In genomic region chr11:70670483-70670882, GRCm38 (mm10) we compare ENCODE assay signal across 8 mouse cellular contexts. TPM values are rescaled to one million over a fixed set of nuclear protein-coding genes. Genes with fewer than 3 reads are reported as not detected.
DNase-seq lines count a peak whose midpoint lies in the region; ATAC-seq lines count a peak whose summit lies in the region.

No protein-coding gene starts in this region.

- H3K36me3 ChIP-seq in lung, embryonic 16.5 days (ENCODE audit: control insufficient read depth, insufficient read depth, low read length): peaks cover 3% of the 10 kb centered on the region; the same call in 1 of the 2 replicates
- H3K36me3 ChIP-seq in embryonic facial prominence, embryonic 12.5 days: peaks cover 35% of the 10 kb centered on the region
- peaks cover 39% of the 10 kb centered on the region for H3K36me3 ChIP-seq in intestine, embryonic 14.5 days (ENCODE audit: control insufficient read depth, insufficient read depth, low read length)
- H3K36me3 ChIP-seq in midbrain, embryonic 14.5 days (ENCODE audit: control insufficient read depth, insufficient read depth, low read length): peaks cover 32% of the 10 kb centered on the region

- peaks cover 16% of the 10 kb centered on the region for H3K4me1 ChIP-seq in lung, embryonic 16.5 days (replicated peaks; ENCODE audit: control insufficient read depth, insufficient read depth, low read length)
- peaks cover 25% of the 10 kb centered on the region for H3K4me1 ChIP-seq in embryonic facial prominence, embryonic 12.5 days
- H3K4me1 ChIP-seq in intestine, embryonic 14.5 days (replicated peaks; ENCODE audit: control insufficient read depth, insufficient read depth, low read length): peaks cover 21% of the 10 kb centered on the region
- H3K4me1 ChIP-seq in midbrain, embryonic 14.5 days (ENCODE audit: control insufficient read depth, insufficient read depth, low read length): peaks cover 19% of the 10 kb centered on the region

- H3K9ac ChIP-seq in lung, embryonic 16.5 days (ENCODE audit: low read length): peak overlapping the region; percentile 81
- H3K9ac ChIP-seq in embryonic facial prominence, embryonic 12.5 days: peak overlapping the region; percentile 70
- H3K9ac ChIP-seq in intestine, embryonic 14.5 days (ENCODE audit: low read length): peak overlapping the region; percentile 72
- peak overlapping the region; percentile 72 for H3K9ac ChIP-seq in midbrain, embryonic 14.5 days (replicated peaks; ENCODE audit: low read length)

- intact Hi-C loops in left cerebral cortex, postnatal 36 days (cut with DNase I): no loop called here

- DNase-seq in lung, adult 18-20 months: no peak
- no peak for DNase-seq in intestine, embryonic 14.5 days (ENCODE audit: low spot score)
- DNase-seq in midbrain, embryonic 14.5 days: peak; percentile 45
- DNase-seq in left cerebral cortex, postnatal 36 days (ENCODE audit: low spot score in 2 of 2): no peak

- no peak for ATAC-seq in lung, embryonic 16.5 days (ENCODE audit: low read depth)
- no peak for ATAC-seq in embryonic facial prominence, embryonic 12.5 days (ENCODE audit: insufficient number of reproducible peaks, insufficient read depth, low FRiP score, low TSS enrichment)
- no peak for ATAC-seq in intestine, embryonic 14.5 days (replicated peaks; ENCODE audit: low FRiP score, low TSS enrichment, low read depth)
- no peak for ATAC-seq in midbrain, embryonic 14.5 days (ENCODE audit: low FRiP score, low TSS enrichment)
- no peak for ATAC-seq in erythroid progenitor cell, adult 5-6 weeks (replicated peaks; ENCODE audit: low FRiP score, poor library complexity, severe bottlenecking)
- ATAC-seq in inflammation-experienced regulatory T-cells, adult 6 months: no peak

- H3K9me3 ChIP-seq in lung, embryonic 16.5 days (ENCODE audit: control insufficient read depth, low read length): no peaks in the 10 kb centered on the region
- no peaks in the 10 kb centered on the region for H3K9me3 ChIP-seq in embryonic facial prominence, embryonic 12.5 days
- H3K9me3 ChIP-seq in intestine, embryonic 14.5 days (ENCODE audit: control insufficient read depth, low read length): no peaks in the 10 kb centered on the region
- no peaks in the 10 kb centered on the region for H3K9me3 ChIP-seq in midbrain, embryonic 14.5 days (ENCODE audit: control insufficient read depth, low read length)

- H3K27ac ChIP-seq in lung, embryonic 16.5 days (ENCODE audit: low read length): peak overlapping the region; percentile 99
- peak overlapping the region; percentile 95 for H3K27ac ChIP-seq in embryonic facial prominence, embryonic 12.5 days
- peak overlapping the region; percentile 96 for H3K27ac ChIP-seq in intestine, embryonic 14.5 days (ENCODE audit: low read depth)
- H3K27ac ChIP-seq in midbrain, embryonic 14.5 days (replicated peaks; ENCODE audit: low read depth, low read length): peak overlapping the region; percentile 96

- H3K4me2 ChIP-seq in lung, embryonic 16.5 days (ENCODE audit: low read depth, low read length): peak overlapping the region; percentile 87
- peak overlapping the region; percentile 74 for H3K4me2 ChIP-seq in embryonic facial prominence, embryonic 12.5 days (replicated peaks)
- peak overlapping the region; percentile 66 for H3K4me2 ChIP-seq in intestine, embryonic 14.5 days (ENCODE audit: low read length)
- H3K4me2 ChIP-seq in midbrain, embryonic 14.5 days (ENCODE audit: low read length): peak overlapping the region; percentile 79

- 39% methylated on average over 14 of the region's 14 CpGs for WGBS in lung, embryonic 16.5 days
- WGBS in embryonic facial prominence, embryonic 12.5 days: 45% methylated on average over 14 of the region's 14 CpGs
- WGBS in intestine, embryonic 14.5 days: 49% methylated on average over 14 of the region's 14 CpGs
- WGBS in midbrain, embryonic 14.5 days: 29% methylated on average over 14 of the region's 14 CpGs

- peak overlapping the region; percentile 69 for H3K4me3 ChIP-seq in lung, embryonic 16.5 days (ENCODE audit: low read length)
- peak overlapping the region; percentile 52 for H3K4me3 ChIP-seq in embryonic facial prominence, embryonic 12.5 days
- H3K4me3 ChIP-seq in intestine, embryonic 14.5 days (ENCODE audit: low read depth, low read length): peak overlapping the region; percentile 70
- peak overlapping the region; percentile 65 for H3K4me3 ChIP-seq in midbrain, embryonic 14.5 days (replicated peaks; ENCODE audit: low read depth, low read length)

- H3K27me3 ChIP-seq in lung, embryonic 16.5 days (ENCODE audit: control insufficient read depth, insufficient read depth, low read depth, low read length): no peaks in the 10 kb centered on the region
- H3K27me3 ChIP-seq in embryonic facial prominence, embryonic 12.5 days: no peaks in the 10 kb centered on the region
- no peaks in the 10 kb centered on the region for H3K27me3 ChIP-seq in intestine, embryonic 14.5 days (replicated peaks; ENCODE audit: control insufficient read depth, insufficient read depth, low read length)
- H3K27me3 ChIP-seq in midbrain, embryonic 14.5 days (ENCODE audit: control insufficient read depth, insufficient read depth, low read length): no peaks in the 10 kb centered on the region

RNA-seq across cellular contexts. Expression of gene Spag7, which starts 1.3 kb away (rescaled TPM):
- polyA plus RNA-seq in lung, embryonic 16.5 days (2015; fragmentation: Nextera tagmentation; extraction: Ambion mirVana): 159 and 172 TPM in 2 replicates
- polyA plus RNA-seq in embryonic facial prominence, embryonic 12.5 days (2016; fragmentation: Nextera tagmentation; extraction: Ambion mirVana): 143 and 149 TPM in 2 replicates
- 140 and 154 TPM in 2 replicates for polyA plus RNA-seq in intestine, embryonic 14.5 days (2014; fragmentation: Nextera tagmentation; extraction: Ambion mirVana)
- 101 and 132 TPM in 2 replicates for polyA plus RNA-seq in midbrain, embryonic 14.5 days (2014; fragmentation: Nextera tagmentation; extraction: Ambion mirVana)
- total RNA-seq in erythroid progenitor cell, adult 5-6 weeks (2015; ENCODE audit: low replicate concordance): 36.9 and 38.6 TPM in 2 replicates
- total RNA-seq in erythroid progenitor cell, adult 5-6 weeks (2017; ENCODE audit: low replicate concordance): 11.1 and 38.0 TPM in 2 replicates
- 10 to 100 TPM; 52.5 to 57.8 TPM for total RNA-seq in left cerebral cortex, postnatal 36 days (2021)
- polyA plus RNA-seq in inflammation-experienced regulatory T-cells, adult 6 months (2017; shearing (Covaris generic)): 100 to 1,000 TPM; 131 to 155 (median 137) TPM

RNA-seq across cellular contexts. Expression of gene Eno3, which starts 13.5 kb away (rescaled TPM):
- 37.9 and 56.8 TPM in 2 replicates for polyA plus RNA-seq in lung, embryonic 16.5 days (2015; fragmentation: Nextera tagmentation; extraction: Ambion mirVana)
- polyA plus RNA-seq in embryonic facial prominence, embryonic 12.5 days (2016; fragmentation: Nextera tagmentation; extraction: Ambion mirVana): 20.1 and 27.9 TPM in 2 replicates
- 13.5 and 16.3 TPM in 2 replicates for polyA plus RNA-seq in intestine, embryonic 14.5 days (2014; fragmentation: Nextera tagmentation; extraction: Ambion mirVana)
- 8.5 and 8.7 TPM in 2 replicates for polyA plus RNA-seq in midbrain, embryonic 14.5 days (2014; fragmentation: Nextera tagmentation; extraction: Ambion mirVana)
- 5.4 and 14.8 TPM in 2 replicates for total RNA-seq in erythroid progenitor cell, adult 5-6 weeks (2015; ENCODE audit: low replicate concordance)
- total RNA-seq in erythroid progenitor cell, adult 5-6 weeks (2017; ENCODE audit: low replicate concordance): 2.3 and 11.0 TPM in 2 replicates
- 1 to 10 TPM; 9.5 to 9.6 TPM for total RNA-seq in left cerebral cortex, postnatal 36 days (2021)
- polyA plus RNA-seq in inflammation-experienced regulatory T-cells, adult 6 months (2017; shearing (Covaris generic)): 10 to 100 TPM in 2 of 3 experiments, 1 to 10 TPM in 1; 6.2 to 27.4 (median 21.7) TPM

RNA-seq across cellular contexts. Expression of gene Pfn1, which starts 16.0 kb away (rescaled TPM):
- polyA plus RNA-seq in lung, embryonic 16.5 days (2015; fragmentation: Nextera tagmentation; extraction: Ambion mirVana): 1,825 and 2,189 TPM in 2 replicates
- 1,467 and 1,498 TPM in 2 replicates for polyA plus RNA-seq in embryonic facial prominence, embryonic 12.5 days (2016; fragmentation: Nextera tagmentation; extraction: Ambion mirVana)
- 2,271 and 2,344 TPM in 2 replicates for polyA plus RNA-seq in intestine, embryonic 14.5 days (2014; fragmentation: Nextera tagmentation; extraction: Ambion mirVana)
- polyA plus RNA-seq in midbrain, embryonic 14.5 days (2014; fragmentation: Nextera tagmentation; extraction: Ambion mirVana): 661 and 672 TPM in 2 replicates
- total RNA-seq in erythroid progenitor cell, adult 5-6 weeks (2015; ENCODE audit: low replicate concordance): 529 and 614 TPM in 2 replicates
- total RNA-seq in erythroid progenitor cell, adult 5-6 weeks (2017; ENCODE audit: low replicate concordance): 132 and 200 TPM in 2 replicates
- total RNA-seq in left cerebral cortex, postnatal 36 days (2021): 100 to 1,000 TPM; 217 to 244 TPM
- 1,000 to 10,000 TPM; 3,037 to 4,758 (median 3,214) TPM for polyA plus RNA-seq in inflammation-experienced regulatory T-cells, adult 6 months (2017; shearing (Covaris generic))

RNA-seq across cellular contexts. Expression of gene Camta2, which starts 17.4 kb away (rescaled TPM):
- 14.8 and 15.6 TPM in 2 replicates for polyA plus RNA-seq in lung, embryonic 16.5 days (2015; fragmentation: Nextera tagmentation; extraction: Ambion mirVana)
- 12.0 and 12.3 TPM in 2 replicates for polyA plus RNA-seq in embryonic facial prominence, embryonic 12.5 days (2016; fragmentation: Nextera tagmentation; extraction: Ambion mirVana)
- 16.2 and 17.2 TPM in 2 replicates for polyA plus RNA-seq in intestine, embryonic 14.5 days (2014; fragmentation: Nextera tagmentation; extraction: Ambion mirVana)
- polyA plus RNA-seq in midbrain, embryonic 14.5 days (2014; fragmentation: Nextera tagmentation; extraction: Ambion mirVana): 19.4 and 21.0 TPM in 2 replicates
- total RNA-seq in erythroid progenitor cell, adult 5-6 weeks (2015; ENCODE audit: low replicate concordance): 4.7 and 17.6 TPM in 2 replicates
- 0.45 and 0.90 TPM in 2 replicates for total RNA-seq in erythroid progenitor cell, adult 5-6 weeks (2017; ENCODE audit: low replicate concordance)
- 100 to 1,000 TPM; 232 to 256 TPM for total RNA-seq in left cerebral cortex, postnatal 36 days (2021)
- polyA plus RNA-seq in inflammation-experienced regulatory T-cells, adult 6 months (2017; shearing (Covaris generic)): 10 to 100 TPM; 11.5 to 17.1 (median 12.8) TPM

RNA-seq across cellular contexts. Expression of gene Slc25a11, which starts 23.2 kb away (rescaled TPM):
- 156 and 171 TPM in 2 replicates for polyA plus RNA-seq in lung, embryonic 16.5 days (2015; fragmentation: Nextera tagmentation; extraction: Ambion mirVana)
- 159 and 160 TPM in 2 replicates for polyA plus RNA-seq in embryonic facial prominence, embryonic 12.5 days (2016; fragmentation: Nextera tagmentation; extraction: Ambion mirVana)
- 155 and 158 TPM in 2 replicates for polyA plus RNA-seq in intestine, embryonic 14.5 days (2014; fragmentation: Nextera tagmentation; extraction: Ambion mirVana)
- polyA plus RNA-seq in midbrain, embryonic 14.5 days (2014; fragmentation: Nextera tagmentation; extraction: Ambion mirVana): 158 and 171 TPM in 2 replicates
- total RNA-seq in erythroid progenitor cell, adult 5-6 weeks (2015; ENCODE audit: low replicate concordance): 24.9 and 26.0 TPM in 2 replicates
- 21.9 and 23.6 TPM in 2 replicates for total RNA-seq in erythroid progenitor cell, adult 5-6 weeks (2017; ENCODE audit: low replicate concordance)
- total RNA-seq in left cerebral cortex, postnatal 36 days (2021): 100 to 1,000 TPM; 113 to 125 TPM
- 100 to 1,000 TPM in 2 of 3 experiments, 10 to 100 TPM in 1; 85.3 to 111 (median 111) TPM for polyA plus RNA-seq in inflammation-experienced regulatory T-cells, adult 6 months (2017; shearing (Covaris generic))
